Mouse (Mus musculus): ENCODE measurements at regions not wholly inside any gene's neighbourhood (a gene's known extent, or its start where the extent isn't known, plus 50 kb on each side); places are given as distances from the start of the nearest gene placed in this dataset.

DNA sequence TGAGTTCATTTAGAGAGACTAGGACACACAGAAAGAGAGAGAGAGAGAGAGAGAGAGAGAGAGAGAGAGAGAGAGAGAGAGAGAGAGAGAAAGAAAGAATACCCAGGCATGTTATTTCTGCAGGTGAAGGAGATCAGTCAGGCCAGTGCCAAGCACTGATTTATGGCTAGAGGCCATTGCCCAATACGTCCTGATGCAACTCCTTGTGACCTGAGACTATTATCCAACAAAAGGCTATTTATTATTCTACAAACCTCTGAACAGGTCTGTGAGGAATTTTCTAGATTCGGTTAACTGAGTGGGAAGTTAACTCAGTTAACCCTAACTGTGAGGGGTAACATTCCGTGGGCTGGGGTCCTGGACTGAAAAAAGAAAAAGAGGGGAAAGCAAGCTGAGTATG, 84.5 kb upstream of the Spin1 start:
- DNase-seq (ENCODE audit: extremely low spot score in 1 of 2, low spot score in 1 of 2): no peak

DNA sequence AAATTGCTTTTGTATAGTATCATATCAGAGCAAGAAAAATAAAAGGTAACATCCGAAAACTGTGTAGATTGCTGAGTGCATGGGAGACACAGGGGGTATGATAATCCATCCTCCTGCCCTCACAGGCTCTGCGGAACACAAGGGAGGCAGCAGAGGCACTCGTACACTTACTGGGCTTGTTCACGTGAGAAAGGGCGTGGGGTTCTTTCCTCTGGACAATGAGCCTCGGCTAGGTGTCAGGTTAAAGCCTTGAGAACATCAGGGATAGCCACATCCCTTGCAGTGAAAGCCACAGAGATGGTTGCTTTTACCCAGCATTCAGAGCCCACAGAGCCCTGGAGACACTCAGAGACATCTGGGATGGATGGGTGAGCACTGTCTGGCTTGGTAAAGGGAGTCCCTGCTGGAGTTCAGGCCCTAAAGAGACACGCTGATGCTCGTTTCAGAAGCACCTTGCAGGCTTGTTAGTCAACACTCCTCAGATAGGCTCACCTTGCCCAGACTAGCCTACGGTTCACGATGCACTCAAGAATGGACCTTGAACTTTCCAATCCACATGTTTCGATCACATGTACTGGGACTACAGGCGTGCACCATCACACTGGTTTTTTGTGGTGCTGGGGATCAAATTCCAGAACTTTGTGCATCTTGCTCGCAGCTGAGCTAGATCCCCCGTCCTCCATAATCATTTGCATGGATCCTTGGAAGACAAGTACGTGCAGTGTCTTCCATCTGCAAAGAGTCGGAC, 83.5 kb upstream of the Spin1 start:
- no peak for DNase-seq (ENCODE audit: extremely low spot score in 1 of 2, low spot score in 1 of 2)

DNA sequence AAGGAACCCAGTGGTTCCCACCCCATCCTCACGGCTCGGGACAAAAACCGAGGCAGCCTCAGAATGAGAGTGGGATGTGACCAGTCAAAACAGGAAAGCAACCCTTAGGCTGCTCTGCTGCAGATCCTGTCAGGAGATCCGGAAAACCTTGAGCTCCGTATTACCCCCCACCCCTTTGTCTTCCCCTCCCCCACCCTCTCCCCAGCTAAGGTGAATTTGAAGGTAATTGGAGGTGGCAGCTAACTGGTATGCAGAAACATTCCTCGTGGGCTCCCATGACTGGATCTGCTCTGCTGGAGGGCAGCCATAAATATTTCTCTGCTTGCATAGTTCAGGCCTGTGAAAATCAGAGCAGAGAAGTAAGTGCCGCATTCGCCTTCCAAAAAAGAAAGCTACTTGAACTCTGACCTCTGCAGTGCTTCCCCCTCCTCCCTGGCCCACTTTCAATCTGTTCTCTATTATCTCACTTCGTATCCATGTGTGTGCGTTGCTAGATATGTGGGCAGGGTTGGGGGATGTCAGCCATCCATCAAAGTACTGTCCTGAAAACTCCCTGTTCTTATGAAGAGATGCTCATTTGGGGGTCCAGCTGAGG, 82.9 kb upstream of the Spin1 start:
- DNase-seq (ENCODE audit: extremely low spot score in 1 of 2, low spot score in 1 of 2): no peak

DNA sequence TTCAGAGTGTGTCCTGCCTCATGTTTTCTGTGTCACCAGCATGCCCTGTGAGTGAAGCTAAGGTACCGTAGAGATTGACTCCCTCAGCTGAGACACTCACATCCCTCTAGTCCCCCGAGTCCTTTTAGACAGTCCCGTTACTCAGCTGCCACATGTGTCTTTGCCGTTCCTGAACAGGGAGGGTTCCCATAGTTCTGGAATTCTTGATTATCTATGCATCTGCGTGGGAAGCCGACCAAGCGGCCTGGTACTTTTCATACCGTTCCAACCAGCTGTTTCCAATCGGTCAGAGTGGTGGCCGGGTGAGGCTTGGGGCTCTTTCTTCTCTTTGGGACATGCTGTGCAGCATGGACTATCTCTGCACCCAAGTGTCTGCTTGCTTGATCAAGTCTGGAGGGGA, 82.3 kb upstream of the Spin1 start:
- DNase-seq (ENCODE audit: extremely low spot score in 1 of 2, low spot score in 1 of 2): no peak

DNA sequence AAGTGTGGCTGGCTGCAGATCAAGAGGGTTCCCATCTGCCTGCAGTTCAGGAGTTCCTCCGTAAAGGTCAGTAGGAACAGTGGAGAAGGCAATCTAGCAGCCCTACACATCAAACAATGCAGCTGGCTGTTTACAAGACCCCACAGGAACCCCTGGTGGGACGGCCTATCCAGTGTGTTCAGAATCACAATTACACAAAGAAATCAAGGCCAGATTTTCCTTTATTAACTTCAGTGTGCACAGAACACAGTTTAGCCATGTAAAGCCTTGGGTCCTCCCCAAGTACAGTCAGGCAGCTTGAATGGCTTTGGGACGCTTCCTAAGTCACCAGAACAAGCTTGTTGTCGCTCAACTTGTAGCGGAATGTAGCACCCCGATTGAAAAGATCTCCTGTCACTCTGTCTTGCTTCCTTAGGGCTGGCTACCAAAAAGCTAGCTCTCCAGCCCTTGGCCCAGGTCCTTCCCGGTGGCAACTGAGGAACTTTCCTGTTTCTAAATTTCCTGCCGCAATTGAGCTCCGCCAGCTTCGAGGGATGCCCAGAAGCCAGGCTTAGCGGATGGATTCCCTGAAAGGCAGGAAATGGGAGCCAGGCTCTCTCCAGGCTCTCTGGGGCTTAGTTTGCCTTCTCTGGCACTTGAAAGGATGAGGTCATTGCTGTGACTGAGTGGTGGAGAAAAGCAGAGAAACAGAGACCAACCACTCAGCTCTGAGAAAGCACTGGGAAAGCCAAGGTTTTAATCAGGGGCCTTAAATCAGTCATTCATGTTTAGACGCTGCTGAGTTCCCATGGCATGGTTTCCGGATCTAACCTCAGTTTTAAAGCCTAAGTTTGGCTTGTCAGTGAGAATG, 78.1 kb upstream of the Spin1 start:
- no peak for DNase-seq (ENCODE audit: extremely low spot score in 1 of 2, low spot score in 1 of 2)

DNA sequence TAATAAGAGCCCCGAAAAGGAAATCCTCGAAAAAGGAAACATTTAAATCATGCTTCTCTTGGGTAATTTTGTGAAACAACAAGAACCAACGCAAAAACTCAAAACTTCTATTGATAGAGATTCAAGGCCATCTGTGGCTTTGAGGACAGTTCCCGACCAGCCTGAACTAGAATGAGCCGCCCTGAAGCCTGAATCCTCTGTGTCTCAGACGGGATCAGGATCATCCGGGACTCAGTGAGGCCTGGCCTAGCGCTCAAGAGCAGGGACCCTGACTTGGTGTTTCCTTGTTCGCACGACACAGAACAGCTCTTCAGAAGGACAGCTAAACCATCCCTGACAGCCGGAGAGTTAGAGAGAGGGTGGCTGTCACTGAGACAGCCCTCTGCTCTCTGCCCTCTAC, 77.4 kb upstream of the Spin1 start:
- DNase-seq (ENCODE audit: extremely low spot score in 1 of 2, low spot score in 1 of 2): no peak

DNA sequence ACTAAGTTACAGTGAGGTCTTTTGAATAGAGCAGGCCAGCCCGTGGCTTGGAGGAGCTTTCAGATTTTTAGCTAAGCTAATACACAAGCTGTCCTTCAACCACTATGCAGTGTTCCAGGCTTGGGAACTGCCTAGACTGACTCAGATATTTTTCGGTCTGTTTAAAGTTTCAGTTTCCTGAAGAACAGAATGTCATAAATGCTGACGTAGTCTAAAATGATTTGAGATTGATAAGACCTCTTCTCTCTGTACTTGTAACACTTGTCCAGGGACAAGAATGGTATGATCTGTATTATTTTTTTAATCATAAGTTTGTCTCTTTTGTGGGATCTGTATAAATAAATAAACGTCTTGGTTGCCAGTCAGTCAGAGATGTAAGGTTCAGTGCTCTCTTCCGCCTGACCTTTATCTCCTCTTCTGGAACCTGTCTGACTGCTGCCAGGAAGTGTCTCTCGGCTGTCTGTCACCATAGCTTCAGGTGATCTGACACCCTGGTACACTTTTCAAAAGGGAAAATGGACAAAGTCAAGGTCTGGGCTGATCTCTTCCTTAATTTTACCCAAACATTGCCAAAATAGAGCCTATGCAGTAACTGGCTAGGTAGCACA, 74.3 kb upstream of the Spin1 start:
- DNase-seq (ENCODE audit: extremely low spot score in 1 of 2, low spot score in 1 of 2): no peak

DNA sequence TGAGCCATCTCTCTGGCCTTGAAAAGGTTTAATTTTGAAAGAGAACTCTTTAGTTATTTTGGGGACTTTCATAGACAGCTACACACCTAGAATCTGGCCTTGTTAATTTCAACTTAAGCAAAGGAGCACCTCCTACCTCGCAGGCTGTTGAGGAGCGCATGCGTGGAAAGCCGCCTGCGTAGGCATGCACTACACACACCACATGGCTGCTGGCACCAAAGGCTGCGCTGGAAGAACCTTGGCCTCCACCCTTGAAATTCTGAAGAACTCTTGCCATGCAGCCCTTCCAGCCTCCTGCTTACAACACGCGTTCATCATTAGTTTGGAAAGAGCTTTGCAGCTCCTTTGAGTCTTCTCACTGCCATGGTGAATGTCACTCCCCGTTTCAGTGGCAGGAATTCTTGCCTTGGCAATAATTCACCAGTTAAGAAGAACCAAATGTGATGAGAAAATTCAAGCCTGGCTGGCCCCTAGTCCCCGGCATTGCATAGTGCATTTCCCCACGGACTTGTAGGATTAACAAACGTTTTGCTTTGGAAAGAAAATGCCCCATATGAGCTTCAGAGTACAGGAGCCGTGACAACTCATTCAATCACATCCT, 62.7 kb upstream of the Spin1 start:
- no peak for DNase-seq (ENCODE audit: extremely low spot score in 1 of 2, low spot score in 1 of 2)

DNA sequence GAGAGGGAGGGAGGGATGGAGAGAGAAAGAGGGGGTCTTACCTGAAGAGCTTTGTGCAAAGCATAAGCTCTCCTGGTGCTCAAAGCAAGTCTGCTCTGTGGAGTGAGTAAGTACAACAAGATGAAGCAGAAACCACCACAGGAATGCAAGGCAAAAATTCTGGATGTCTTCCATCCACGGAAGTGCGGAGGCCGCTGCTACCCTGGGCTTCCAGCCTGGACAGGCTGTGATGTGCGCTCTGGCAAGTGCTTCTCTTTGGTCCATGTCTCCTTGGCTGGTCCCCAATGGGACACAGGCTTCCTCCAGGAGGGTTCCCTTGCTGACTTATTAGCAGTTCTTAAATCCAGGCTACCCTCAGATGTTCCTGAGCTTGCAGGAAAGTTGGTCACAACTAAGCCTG, 61.7 kb upstream of the Spin1 start:
- DNase-seq (ENCODE audit: extremely low spot score in 1 of 2, low spot score in 1 of 2): no peak

DNA sequence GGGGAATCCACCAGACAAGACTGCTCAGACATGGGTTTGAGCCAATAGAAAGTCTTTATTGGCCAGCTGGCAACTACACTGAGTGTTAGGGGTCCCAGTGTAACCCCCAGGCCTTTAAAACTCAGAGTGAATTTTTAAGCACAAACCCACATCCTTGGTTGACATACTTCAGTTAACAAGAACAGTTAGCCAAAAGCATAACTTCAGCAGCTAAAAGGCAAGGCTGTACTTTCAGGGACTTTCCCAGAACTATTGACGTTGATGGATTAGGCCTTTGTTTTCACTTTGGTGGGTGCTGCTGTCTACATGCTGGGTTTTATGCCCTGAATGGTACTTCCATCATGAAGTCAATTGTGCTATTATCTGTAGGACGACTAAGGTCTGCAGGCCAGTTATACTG, 59.6 kb upstream of the Spin1 start:
- DNase-seq (ENCODE audit: extremely low spot score in 1 of 2, low spot score in 1 of 2): no peak

DNA sequence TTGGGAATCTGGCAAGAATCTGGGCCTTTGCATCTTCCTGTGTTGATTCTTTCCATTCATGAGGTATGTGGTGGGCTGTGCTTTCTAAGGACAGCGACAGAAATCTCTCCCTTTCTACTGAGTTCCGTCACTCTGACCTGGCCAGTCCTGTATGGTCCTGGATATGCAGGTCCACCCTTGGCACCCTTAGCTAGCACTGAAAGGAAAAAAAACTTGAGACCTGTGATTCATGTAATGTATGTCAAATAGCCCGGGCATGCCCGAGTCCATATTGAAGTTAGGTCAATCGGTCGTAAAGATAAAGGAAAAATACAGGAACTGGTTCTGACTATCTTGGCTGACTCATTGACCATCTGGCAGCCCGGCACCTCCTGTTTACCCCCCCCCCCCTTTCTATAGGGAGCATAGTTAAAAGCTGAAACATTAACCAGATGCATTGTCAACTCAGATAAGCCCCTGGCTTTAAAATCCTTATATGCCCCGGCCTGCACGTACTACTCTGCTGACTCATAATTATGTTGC, 57.7 kb upstream of the Spin1 start:
- DNase-seq (ENCODE audit: extremely low spot score in 1 of 2, low spot score in 1 of 2): no peak
